Mouse (Mus musculus) olfactory bulb, adult 2 months (tissue): ENCODE measurements at regions not wholly inside any gene's neighbourhood (a gene's known extent, or its start where the extent isn't known, plus 50 kb on each side); places are given as distances from the start of the nearest gene placed in this dataset.

Experiments
- CTCF ChIP-seq: fragments of 200-500 bp; IDR thresholded peaks from 2 replicates; pipeline ENCODE4 v1.5.1; 2012; ENCODE audit warnings: low read depth, mild to moderate bottlenecking, low read length, moderate library complexity; ENCODE audit not compliant: insufficient read depth
- POLR2A ChIP-seq: fragments of 200-500 bp; IDR thresholded peaks from 2 replicates; pipeline ENCODE4 v1.6.1; 2012; ENCODE audit warnings: mild to moderate bottlenecking, low read depth, low read length, moderate library complexity; ENCODE audit not compliant: insufficient read depth

DNA sequence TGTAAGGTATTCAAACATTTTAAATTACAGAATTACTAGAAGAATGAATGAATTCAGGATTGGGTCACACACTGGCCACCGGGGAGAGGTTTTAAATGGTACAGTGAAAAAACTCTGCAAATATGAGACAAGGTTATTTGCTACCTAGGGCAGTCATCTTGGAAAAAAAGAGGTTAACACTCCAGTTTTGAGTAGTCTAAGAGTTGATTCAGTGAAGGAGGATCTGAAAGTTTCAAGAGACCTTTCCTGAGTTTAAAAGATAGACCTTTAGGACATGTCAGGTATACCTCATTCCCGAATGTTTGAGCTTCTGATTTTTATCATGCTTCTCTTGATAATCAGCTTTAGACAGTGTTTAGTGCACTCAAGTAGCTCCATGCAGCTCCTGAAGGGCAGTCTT lies 488.0 kb upstream of the A1bg start:
- TF ChIP-seq POLR2A (no peak), CTCF (no peak)
